Mouse (Mus musculus): ENCODE measurements around the gene Rad9b. TPM values are rescaled to one million over a fixed set of nuclear protein-coding genes. Genes with fewer than 3 reads are reported as not detected.

Gene Rad9b
- polyA plus RNA-seq, 1 experiment from 2014 or later: 6.9 TPM

DNA sequence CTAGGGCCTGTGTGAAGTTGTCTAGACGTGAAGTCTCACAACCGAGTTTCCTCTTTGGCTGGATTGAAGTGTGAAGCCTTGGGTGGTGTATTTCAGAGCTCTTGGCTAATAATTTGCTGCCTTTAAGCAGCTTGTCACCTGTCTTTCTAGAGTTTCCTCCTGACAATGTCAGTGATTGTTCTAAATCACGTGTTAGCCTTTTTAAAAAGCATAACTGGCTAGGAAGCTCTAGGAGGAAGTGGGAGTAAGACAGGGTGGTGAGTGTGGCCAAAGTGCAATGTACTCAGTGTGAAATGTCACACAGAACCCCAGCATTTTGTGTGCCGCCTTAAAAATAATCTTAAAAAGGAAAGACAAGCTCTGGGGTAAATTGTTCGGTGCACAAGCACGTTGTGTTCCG lies 10.3 kb downstream of the Rad9b start:
- Histone ChIP-seq H3K9me3 (ENCODE audit: low read length) (no peaks in the 10 kb centered on the region), H3K4me2 (replicated peaks; ENCODE audit: low read depth, low read length) (no peak overlapping the region), H3K27me3 (replicated peaks; ENCODE audit: insufficient read depth, low read length) (no peaks in the 10 kb centered on the region), H3K9ac (replicated peaks; ENCODE audit: low read depth) (no peak overlapping the region), H3K4me1 (ENCODE audit: insufficient read depth, low read depth, low read length) (no peaks in the 10 kb centered on the region), H3K36me3 (ENCODE audit: insufficient read depth, low read length) (no peaks in the 10 kb centered on the region), H3K4me3 (ENCODE audit: low read depth, low read length) (no peak overlapping the region), H3K27ac (ENCODE audit: low read length) (no peak overlapping the region)
- peak; percentile 49 for DNase-seq (ENCODE audit: low spot score)
- TF ChIP-seq CTCF (IDR thresholded peaks at IDR 0.05) (no peak), EP300 (IDR thresholded peaks at IDR 0.05) (no peak)
- peak; percentile 46 for ATAC-seq
- 42% methylated on average over 7 of the region's 7 CpGs for WGBS

DNA sequence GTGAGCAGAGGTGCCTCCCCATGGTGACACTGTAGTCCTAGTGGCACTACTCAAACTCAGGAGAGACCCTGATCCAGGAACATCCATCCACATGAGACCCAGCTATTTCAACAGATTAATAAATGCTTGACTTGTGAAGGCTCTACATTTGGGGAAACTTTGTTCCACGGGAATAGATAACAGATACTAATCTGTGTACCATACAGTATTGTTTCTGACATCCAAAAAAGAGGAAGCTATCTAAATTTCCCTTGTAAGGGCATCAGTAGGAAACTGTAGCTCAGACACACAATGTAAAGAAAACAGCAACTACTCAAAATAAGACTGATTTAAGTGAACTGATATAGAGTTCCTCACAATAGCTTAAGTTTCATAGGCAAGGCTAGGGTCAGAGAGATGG lies 11.2 kb downstream of the Rad9b start:
- H3K4me3 ChIP-seq (ENCODE audit: low read depth, low read length): no peak overlapping the region
- TF ChIP-seq CTCF (IDR thresholded peaks at IDR 0.05) (no peak), EP300 (IDR thresholded peaks at IDR 0.05) (no peak)
- H3K9me3 ChIP-seq (ENCODE audit: low read length): no peaks in the 10 kb centered on the region
- no peak overlapping the region for H3K9ac ChIP-seq (replicated peaks; ENCODE audit: low read depth)
- H3K27me3 ChIP-seq (replicated peaks; ENCODE audit: insufficient read depth, low read length): no peaks in the 10 kb centered on the region
- H3K4me1 ChIP-seq (ENCODE audit: insufficient read depth, low read depth, low read length): no peaks in the 10 kb centered on the region
- 63% methylated on average over 1 of the region's 1 CpGs for WGBS
- no peak overlapping the region for H3K27ac ChIP-seq (ENCODE audit: low read length)
- ATAC-seq (no peak), DNase-seq (ENCODE audit: low spot score) (no peak)
- no peak overlapping the region for H3K4me2 ChIP-seq (replicated peaks; ENCODE audit: low read depth, low read length)
- H3K36me3 ChIP-seq (ENCODE audit: insufficient read depth, low read length): no peaks in the 10 kb centered on the region

DNA sequence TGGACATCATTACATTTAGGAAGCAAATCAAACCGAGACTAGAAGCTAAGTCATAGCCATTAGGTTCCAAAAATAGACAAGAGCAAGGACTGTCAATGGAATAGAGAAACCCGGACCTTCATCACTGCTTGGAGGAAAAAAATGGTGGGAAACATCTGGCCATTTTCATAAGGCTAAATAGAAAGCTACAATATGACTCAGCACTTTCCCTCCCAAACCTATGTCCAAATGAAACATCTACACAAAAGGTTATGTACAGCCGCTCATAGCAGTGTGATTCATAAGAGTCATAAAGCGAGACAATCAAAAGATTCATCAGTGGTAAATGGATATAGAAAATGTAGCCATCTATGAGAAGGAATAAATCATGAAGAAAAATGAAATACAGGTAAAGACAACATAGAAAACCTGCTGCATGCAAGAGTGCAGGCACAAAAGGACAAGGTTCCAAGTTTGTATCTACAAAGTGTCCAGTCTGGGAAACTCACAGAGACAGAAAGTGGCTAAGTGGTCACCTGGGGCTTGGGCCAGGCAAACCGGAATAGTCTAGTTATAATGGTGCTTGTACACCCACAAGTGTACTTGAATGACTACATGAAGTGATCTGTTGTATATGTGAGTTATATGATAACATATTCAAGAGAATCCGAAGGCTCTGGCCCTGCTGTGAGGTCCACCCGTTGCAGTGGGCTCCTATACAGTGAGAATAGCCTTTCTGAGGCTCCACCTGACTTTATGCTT lies 17.3 kb downstream of the Rad9b start:
- H3K4me1 ChIP-seq (ENCODE audit: insufficient read depth, low read depth, low read length): no peaks in the 10 kb centered on the region
- no peak overlapping the region for H3K4me3 ChIP-seq (ENCODE audit: low read depth, low read length)
- H3K9me3 ChIP-seq (ENCODE audit: low read length): no peaks in the 10 kb centered on the region
- ATAC-seq (peak; percentile 62), DNase-seq (ENCODE audit: low spot score) (peak; percentile 46)
- H3K27me3 ChIP-seq (replicated peaks; ENCODE audit: insufficient read depth, low read length): no peaks in the 10 kb centered on the region
- no peak overlapping the region for H3K9ac ChIP-seq (replicated peaks; ENCODE audit: low read depth)
- no peak overlapping the region for H3K27ac ChIP-seq (ENCODE audit: low read length)
- TF ChIP-seq CTCF (IDR thresholded peaks at IDR 0.05): no peak
- TF ChIP-seq EP300 (IDR thresholded peaks at IDR 0.05): no peak
- H3K4me2 ChIP-seq (replicated peaks; ENCODE audit: low read depth, low read length): no peak overlapping the region
- no peaks in the 10 kb centered on the region for H3K36me3 ChIP-seq (ENCODE audit: insufficient read depth, low read length)
- 71% methylated on average over 7 of the region's 7 CpGs for WGBS

DNA sequence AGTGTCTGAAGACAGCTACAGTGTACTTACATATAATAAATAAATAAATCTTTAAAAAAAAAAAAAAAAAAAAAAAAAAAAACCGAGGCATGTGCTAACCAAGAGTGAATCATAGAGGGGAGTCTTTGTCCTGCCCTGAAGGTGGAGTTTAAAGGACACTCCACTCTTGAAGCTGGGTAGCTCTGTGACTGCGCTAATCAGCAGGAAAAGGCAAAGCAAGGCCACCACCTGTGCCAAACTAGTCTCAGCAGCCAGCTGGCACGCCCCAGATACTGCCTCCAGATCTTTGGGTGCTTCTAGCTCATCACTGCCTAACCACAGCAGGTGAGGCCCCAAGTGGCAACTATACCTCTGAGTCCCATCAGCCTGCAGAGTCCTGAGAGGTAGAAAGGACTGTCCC lies 19.4 kb downstream of the Rad9b start:
- no peak overlapping the region for H3K4me2 ChIP-seq (replicated peaks; ENCODE audit: low read depth, low read length)
- TF ChIP-seq CTCF (IDR thresholded peaks at IDR 0.05): no peak
- H3K9ac ChIP-seq (replicated peaks; ENCODE audit: low read depth): no peak overlapping the region
- DNase-seq (ENCODE audit: low spot score) (no peak), ATAC-seq (no peak)
- H3K27me3 ChIP-seq (replicated peaks; ENCODE audit: insufficient read depth, low read length): no peaks in the 10 kb centered on the region
- no peaks in the 10 kb centered on the region for H3K36me3 ChIP-seq (ENCODE audit: insufficient read depth, low read length)
- 54% methylated on average over 3 of the region's 3 CpGs for WGBS
- H3K4me3 ChIP-seq (ENCODE audit: low read depth, low read length): no peak overlapping the region
- H3K4me1 ChIP-seq (ENCODE audit: insufficient read depth, low read depth, low read length): no peaks in the 10 kb centered on the region
- no peaks in the 10 kb centered on the region for H3K9me3 ChIP-seq (ENCODE audit: low read length)
- no peak overlapping the region for H3K27ac ChIP-seq (ENCODE audit: low read length)

DNA sequence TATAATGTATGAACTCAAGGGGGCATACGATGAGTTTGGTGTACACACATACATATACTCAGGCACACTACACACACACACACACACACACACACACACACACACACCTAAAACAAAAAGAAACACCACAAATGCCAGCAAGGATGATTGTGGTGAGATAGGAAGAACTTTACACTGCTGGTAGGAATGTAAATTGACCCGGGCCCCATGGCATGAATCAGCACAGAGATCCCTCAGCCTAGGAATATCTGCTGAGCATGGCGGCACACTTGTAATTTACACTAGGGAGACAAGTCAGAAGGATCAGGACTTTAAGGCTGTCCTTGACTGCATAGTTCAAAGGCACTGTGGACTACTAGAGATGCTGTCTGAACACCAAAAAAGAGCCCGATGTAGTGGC lies 23.8 kb downstream of the Rad9b start:
- Histone ChIP-seq H3K4me3 (ENCODE audit: low read depth, low read length) (no peak overlapping the region), H3K27me3 (replicated peaks; ENCODE audit: insufficient read depth, low read length) (no peaks in the 10 kb centered on the region), H3K4me2 (replicated peaks; ENCODE audit: low read depth, low read length) (no peak overlapping the region), H3K36me3 (ENCODE audit: insufficient read depth, low read length) (no peaks in the 10 kb centered on the region; the same call in 1 of the 2 replicates), H3K9me3 (ENCODE audit: low read length) (no peaks in the 10 kb centered on the region), H3K27ac (ENCODE audit: low read length) (no peak overlapping the region), H3K4me1 (ENCODE audit: insufficient read depth, low read depth, low read length) (no peaks in the 10 kb centered on the region), H3K9ac (replicated peaks; ENCODE audit: low read depth) (no peak overlapping the region)
- ATAC-seq: no peak
- no peak for DNase-seq (ENCODE audit: low spot score)
- TF ChIP-seq EP300 (IDR thresholded peaks at IDR 0.05): no peak
- TF ChIP-seq CTCF (IDR thresholded peaks at IDR 0.05): no peak
- 77% methylated on average over 4 of the region's 4 CpGs for WGBS

DNA sequence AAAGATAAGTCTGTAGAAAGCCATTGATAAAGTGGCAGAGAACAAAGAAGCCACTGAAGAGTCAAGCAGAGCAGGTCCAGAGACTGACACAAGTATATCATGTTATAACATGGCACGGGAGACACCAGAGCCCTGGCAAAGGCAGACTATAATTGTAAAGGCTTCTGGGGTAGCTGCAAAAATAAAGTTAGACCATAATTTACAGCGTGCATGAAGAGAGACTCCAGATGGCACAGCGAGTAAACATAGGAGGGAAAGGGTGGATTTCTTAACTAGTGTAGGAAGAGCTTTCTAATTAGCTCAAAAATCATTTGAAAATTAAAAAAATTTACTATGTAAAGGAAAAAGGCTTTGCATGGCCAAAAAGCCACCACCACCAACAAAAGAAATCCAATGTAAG lies 26.8 kb downstream of the Rad9b start:
- Histone ChIP-seq H3K9ac (replicated peaks; ENCODE audit: low read depth) (no peak overlapping the region), H3K27me3 (replicated peaks; ENCODE audit: insufficient read depth, low read length) (no peaks in the 10 kb centered on the region), H3K27ac (ENCODE audit: low read length) (no peak overlapping the region), H3K4me2 (replicated peaks; ENCODE audit: low read depth, low read length) (no peak overlapping the region), H3K9me3 (ENCODE audit: low read length) (no peaks in the 10 kb centered on the region), H3K4me1 (ENCODE audit: insufficient read depth, low read depth, low read length) (no peaks in the 10 kb centered on the region), H3K4me3 (ENCODE audit: low read depth, low read length) (no peak overlapping the region), H3K36me3 (ENCODE audit: insufficient read depth, low read length) (no peaks in the 10 kb centered on the region; the same call in 1 of the 2 replicates)
- DNase-seq (ENCODE audit: low spot score): no peak
- TF ChIP-seq EP300 (IDR thresholded peaks at IDR 0.05) (no peak), CTCF (IDR thresholded peaks at IDR 0.05) (no peak)
- WGBS: 74% methylated on average over 3 of the region's 3 CpGs
- no peak for ATAC-seq

All from lung, postnatal 0 days (tissue).